Mouse (Mus musculus) layer of hippocampus, adult 9-10 months (tissue): ENCODE data around the gene Alkbh3.

ENCODE experiments used
- DNase-seq: peaks from one replicate; pipeline ENCODE4 v3.0.0; 2022; ENCODE audit warnings: low spot score

Gene Alkbh3

DNA sequence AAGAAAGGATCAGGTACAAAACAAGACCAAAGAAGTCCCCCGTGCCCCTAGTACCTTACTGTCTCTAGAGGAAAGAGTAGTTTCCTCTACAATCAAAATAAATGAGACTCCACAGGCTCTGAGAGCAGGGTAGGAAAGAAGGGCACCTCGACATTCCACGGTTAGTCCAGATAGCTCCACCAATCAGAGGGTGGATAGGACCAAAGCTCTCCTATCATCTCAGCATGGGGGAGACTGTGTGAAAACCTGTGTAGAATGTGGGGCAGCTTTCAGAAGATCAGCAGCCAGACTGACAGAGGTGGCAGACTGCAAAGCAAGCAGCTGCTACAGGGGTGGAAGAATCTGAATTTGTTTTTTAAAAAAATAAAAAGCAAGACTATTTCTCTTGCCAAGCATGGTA, 17.8 kb downstream of the Alkbh3 start:
- no peak for DNase-seq

DNA sequence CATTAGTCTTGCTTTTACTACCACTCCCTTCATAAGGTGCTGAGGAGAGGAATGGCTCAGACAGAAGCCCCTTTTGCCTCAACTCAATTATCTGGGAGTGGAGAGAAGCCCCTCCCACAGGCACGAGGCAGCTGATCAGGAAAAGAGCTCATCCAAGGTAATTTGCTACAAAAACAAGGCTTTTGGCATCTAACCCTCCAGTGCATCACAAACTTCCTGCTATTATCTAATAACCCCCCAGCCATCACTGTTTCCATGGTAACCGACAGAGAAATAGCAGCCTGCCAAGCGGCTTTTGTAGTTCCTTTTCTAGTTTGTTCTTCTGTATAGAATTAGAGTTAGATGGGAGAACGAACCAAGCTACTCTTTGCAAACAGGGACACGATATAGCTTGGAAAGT, 18.3 kb downstream of the Alkbh3 start:
- no peak for DNase-seq

DNA sequence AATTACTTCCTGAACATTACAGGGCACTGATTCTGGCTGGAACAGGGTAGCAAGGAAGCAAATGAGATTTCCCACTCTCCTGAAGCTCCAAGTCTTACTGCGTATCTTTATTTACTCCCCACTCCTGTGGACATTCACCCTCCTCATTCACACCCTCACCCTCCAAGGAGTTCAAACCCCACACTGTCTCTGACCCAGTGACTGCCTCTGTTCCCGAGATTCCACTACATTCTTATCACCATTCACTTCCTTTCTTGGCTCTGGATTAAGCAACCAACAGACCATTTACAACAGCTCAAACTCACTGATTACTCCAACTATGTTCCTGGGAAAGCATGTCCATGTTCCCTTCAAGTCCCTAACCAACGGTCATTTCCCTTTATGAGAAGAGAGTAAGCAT, 19.3 kb downstream of the Alkbh3 start:
- DNase-seq: no peak

DNA sequence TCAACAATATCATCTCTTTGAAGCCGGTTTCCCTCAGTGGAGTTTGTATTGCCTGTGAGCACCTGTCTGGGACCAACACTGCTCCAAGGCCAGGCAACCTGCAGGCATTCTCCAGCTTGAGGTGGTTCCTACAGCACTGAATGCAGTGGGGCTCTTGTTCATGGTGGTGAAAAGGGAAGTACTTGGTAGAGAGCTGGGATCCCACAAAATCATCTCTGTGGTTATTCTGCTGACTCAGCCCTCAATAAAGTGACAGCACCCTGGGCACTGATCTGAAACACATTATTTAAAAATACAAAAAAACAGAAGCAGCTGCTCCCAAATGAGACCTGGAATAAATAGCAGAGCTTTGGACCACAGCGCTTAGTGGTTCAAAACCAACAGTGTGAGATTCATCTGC, 22.2 kb downstream of the Alkbh3 start:
- no peak for DNase-seq

DNA sequence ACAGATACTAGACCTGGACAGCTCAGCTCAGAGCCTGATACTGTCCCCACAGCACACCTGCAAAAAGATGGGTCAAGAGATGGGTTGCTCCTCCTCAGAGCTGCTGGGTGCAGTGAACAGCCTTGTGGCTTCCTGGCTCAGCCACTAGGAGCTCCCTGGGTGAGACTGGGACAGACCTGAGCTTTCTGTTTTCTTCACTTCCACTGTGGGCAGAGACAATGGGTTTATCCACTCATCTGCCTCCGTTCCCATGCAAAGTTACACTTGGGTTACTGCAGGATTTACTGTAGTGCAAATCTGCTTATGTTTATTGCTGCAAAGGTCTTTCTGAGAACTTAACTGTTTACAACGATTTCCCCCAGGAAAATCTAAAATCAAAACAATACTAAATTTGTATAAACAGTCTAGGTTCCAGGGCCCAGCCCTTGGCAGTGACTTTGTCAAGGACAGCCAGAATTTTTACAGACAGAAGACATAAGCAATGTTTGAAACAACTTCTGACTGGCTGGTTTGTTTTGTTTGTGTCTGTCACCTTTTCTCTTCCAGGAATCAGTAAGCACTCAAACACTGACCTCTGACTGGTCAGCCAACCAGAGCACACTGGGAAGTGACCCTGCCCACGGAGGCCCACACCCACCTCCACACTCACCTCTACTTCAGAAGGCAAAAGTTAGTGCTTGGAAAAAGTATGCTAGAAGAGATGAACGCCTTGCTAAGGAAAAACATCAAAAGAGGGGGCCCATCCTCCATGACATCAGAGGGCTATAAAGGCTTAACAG, 28.0 kb downstream of the Alkbh3 start:
- DNase-seq: no peak

DNA sequence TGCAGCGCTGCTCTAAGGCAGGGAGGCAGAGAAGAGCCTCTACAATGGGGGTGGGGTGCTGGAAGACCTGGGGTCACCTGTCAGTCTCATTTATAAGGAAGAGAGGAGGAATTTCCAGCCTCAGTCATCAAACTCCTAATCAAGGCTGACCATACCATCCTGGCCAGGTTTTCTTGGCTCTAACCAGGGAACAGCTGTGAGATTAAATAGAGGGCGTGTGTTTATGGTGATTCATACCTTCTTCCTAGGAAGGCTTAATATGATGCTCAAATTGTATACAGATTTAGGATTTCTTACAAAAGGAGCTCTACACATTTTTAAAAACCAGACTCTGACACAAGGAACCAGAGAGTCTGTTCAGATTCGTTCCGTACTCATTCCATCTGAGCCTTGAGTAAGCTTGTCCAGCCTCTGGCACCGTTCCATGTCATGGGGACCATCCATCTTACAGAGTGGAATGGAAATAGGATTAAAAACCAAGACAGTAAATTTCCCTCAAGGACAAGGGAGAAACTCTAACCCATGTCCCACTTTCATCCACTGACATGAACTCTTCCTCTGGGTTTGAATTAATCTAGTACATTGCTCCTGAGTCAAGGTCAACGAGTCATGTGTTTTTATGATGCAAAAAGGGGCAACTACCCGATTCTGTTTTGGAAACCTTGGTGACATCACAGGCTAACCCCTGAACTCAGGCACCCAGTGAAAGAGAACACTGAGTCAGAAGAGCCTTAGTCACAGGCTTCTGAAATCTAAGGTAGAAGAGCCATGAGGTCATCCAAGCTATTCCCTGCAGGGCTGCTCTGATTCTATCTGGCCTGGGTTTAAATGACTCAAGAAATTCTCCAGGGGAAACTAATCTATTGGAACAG, 31.1 kb downstream of the Alkbh3 start:
- DNase-seq: no peak

DNA sequence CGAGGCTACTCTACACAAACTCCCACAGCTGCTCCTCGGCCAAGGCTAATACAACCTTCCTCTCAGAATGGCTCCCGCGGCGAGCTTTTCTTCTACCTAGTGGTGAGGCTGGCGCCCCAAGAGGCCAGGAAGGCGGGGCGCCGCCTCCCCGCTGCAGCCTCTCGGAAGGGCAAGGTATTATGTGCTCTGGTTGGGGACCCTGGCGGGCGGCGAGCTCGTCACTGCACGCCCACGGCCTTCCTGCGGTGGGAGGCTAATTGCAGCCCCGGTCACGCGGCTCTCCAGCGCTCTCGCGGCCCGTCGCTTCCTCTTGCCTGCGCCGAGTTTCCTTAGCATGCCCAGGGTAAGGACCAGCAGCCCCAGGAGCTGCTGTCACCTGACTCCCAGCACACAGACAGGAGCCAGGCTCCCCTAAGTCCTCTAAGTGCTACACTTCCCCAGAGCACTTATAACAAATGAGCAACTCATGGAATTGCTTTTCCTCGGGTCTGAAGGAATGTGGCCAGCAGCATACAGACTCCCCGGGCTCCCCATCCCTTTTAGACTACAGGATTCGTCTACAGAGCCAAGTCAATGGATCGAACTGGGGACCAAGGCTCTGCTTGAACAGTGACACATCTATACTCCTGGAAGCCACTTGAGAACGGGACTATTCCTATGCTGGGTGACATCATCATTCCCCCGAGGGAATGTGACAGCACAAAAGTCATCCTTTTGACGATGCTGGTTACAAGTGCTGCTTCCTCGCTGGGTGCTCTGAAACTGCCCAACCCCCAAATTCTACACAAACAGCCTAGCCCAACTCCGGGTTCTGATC, 34.0 kb downstream of the Alkbh3 start:
- DNase-seq: no peak

DNA sequence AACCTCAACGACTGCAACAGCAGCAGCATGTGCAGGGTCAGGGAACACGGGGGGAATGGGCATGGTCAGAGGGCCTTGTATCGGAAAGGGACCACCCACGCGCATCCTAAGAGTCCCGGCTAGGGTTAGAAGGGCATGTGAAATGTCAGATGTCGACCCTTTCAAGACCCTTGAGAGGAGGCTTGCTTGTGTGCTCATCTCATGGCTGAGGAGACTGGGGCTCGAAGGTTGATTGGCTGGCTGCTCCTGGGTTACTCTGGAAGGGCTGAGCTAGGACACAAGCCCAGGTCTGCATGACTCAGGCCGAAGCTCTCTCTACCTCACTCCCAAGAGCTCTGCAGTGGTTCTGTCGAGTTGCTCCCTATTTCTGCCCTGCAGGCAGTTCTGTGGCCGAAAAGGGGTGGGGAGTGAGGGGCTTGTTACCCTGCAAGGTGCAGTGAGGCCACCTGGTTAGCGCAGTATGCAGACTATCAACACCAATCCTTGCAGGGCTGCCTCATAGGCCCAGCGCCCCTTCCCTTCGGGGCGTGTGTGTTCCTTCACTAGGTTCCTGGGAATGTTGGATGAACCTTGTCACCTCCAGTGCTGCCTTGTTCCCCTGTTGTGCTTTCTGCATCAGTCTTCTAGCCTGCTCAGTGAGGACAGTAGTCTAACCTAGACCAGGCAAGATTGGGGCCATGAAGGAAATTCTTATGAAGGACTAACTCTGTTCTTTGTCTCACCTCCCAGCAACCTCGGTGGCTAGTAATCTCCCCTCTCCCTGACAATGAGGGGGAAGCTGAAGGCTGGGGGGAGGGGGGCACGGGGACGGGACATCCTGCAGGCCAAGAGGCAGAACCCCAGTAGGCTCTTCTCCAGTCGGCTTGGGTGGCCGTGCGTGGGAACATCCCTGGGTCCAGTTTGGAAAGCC, 34.8 kb downstream of the Alkbh3 start:
- no peak for DNase-seq

DNA sequence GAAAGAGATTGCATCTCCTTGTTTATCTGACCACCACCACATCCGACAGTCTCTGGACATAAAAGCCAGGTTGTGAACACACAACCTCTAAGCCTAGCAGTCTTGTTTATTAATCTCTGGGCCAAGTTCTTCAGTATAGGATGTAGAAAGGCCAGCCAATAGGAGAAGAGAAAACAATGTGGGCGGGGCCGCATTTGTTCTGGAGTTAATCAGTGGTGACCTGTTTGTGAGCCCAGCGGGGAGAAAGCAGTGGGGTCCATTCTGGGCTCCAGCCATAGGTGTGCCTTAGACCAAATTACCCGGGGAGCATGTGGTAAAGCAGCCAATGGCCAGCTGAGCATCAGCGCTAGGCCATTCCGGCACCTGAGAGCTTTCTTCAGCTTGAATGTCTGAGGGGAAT, 35.6 kb downstream of the Alkbh3 start:
- DNase-seq: no peak

DNA sequence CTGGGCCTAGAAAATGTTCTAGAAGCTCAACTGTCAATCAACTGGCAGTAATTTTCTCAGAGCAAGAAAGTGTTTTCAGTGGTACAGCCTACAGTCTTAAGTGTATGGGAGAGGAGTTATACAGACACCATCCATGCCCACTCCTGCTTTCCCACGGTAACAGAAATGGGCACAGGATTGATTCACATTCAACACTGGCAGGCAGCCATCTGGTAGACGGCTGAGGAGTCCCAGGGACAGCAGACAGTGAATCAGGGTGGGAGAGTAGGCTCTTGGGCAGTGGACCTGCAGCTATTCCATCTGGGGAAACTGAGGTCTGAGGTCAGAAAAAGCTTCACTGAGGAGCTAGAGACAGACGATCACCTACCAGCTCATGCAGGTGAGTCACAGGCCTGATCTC, 39.0 kb downstream of the Alkbh3 start:
- DNase-seq: no peak

DNA sequence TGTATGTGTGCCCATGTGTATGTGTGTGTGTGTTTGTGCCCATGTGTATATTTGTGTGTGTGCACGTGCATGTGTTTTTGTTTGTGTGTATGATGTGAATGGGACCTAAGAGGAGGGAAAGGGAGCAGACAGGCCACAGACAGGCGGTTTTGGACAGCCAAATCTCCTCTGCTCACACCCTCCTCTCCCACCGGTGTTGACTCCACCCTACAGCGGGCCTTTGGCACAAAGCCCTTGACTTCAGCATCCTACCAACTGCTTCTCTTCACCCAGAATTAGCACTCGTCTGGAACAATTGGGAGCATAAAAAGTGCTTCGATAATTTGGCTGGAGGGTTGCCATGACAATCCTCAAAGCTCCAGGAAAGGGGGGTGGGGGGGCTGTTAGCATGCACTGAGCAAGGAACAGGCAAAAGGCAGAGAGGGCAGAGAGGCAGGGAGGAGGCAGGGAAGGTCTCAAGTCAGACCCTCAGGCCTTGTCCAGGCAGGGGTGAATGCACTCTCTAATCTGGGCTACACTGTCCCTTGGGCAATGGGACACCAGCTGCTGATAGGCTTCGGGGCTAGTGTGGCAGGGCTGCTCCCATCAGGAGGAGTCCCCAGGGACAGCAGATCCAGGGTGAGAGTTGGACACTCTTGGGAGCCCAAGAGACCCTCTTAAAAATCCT, 46.0 kb downstream of the Alkbh3 start:
- DNase-seq: no peak

DNA sequence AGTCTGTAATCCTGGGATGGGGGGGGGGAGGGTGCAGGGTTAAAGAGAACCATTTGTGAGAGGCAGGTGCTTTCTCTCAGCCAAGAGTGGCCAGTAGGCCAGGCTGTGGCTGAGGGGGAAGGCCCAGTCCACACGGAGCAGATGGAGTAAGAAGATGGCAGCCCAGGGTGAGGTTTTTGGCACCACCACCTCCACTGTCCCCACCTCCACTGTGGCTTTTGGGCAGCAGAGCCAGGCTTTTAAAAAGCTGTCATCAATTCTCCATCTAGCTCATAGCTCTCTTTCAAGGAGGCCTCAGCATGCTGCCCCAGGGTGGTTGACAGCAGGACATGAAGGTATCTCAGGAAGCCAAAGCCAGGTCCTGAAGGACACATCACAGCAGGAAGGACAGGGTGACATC, 46.8 kb downstream of the Alkbh3 start:
- no peak for DNase-seq

DNA sequence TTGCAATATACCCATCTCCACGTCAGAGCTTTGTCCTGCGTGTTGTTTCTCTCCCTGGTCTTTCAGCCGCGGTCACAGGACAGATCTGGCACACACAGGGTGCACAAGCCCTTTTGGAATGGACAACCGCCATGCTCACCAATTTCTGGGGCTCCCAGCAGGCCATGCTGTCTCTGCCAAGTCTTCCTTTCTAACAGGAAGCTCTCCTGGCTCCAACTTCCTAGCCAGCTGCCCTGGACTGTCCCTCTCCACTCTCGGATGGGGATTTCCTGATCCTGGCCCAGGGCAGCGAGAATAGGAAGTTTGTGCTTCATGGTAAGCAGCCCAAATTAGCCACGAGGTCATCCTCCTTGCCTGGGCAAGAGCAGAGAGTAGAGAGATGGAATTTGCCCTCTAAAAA, 48.9 kb downstream of the Alkbh3 start:
- no peak for DNase-seq

DNA sequence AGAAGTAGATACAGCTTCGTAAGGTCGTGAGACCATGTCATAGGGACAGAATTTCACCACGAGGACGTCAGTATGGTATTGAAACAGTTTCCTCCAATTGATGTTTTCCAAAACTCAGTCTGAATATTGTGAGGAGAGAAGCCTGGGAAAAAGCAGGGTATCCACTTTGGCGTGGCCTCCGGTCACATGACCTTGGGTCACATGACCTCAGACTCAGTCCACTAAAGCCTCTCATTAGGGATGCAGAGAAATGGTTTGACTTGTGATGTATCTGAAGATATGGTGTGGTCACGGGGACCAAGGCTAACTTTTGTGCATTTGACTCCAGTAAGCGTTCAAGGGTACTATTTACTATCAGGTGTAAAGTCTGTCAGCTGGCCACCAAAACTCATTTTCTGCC, 51.3 kb downstream of the Alkbh3 start:
- DNase-seq: no peak

DNA sequence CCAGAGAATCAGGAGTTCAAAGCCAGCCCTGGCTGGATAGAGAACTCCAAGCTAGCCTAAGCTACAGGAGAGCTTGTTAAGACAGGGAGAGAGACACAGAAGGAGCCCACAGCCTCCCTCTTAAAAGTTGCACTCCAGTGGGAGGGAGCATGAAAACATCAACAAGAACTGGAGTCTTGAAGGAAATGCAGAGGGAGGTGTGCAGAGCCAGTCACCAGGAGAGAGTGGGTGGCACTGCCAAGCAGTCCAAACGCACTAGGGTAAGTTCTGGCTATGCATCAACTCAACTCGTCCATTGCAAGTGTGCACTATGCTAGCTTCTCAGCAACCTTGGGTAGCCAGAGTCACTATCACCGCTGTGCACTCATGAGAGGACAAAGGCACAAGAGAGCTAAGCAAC, 52.4 kb downstream of the Alkbh3 start:
- DNase-seq: no peak

DNA sequence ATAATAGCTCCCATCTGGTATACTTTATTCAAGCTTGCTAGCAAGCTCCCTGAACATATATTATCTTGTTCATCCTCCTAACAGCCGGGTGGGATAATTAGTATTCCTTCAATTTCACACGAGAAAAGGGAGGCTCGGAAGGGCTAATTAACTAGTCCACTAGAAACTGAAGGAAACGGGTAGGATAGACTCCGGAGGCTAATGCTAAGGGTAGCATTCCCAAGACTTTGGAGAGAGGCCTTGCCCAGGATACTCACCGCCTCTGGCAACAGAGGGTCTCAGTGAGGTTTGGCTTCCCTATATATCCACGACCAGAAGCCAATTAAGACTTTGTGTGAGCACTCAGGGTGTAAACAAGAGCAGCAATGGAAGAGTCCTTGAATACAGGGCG, 52.8 kb downstream of the Alkbh3 start:
- DNase-seq: no peak

DNA sequence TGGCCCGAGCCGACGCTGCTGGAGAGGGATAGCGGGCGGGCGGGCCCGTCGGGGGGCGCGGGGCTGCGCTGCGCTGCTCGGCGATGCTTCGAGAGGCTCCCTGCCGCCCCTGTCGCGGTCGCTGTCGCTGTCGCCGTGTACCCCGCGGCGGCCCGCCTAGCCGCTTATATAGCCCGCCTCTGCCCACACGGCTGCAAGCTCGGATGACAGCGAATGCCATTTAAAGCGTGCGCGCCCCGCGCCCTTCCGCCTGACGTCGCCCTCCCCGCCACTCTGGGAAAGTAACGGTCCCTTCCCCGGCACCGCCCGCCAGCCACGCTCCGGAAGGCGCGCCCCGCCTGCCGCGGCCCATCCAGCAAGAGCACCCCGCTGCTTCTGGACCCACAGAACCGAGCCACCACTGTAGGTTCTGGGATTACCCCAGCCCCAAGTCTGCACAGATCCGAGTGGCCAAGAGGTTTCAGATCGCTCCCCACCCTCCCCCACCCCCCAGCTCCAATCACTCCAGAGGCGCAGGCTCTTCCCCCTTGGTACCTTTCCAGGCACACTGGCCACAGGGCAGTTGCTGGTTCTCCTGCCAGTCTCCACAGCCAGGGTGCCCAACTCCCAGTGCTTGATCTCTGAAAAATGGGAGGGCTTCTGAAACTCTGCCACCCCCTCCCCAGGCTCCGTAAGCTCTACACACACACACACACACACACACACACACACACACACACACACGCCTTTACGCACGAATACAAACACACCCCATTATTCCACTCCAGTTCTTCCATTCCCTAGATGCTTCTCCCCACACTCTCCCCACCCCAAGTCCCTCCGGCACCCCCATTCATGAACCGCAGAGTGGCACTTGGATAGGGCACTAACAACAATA, 53.5 kb downstream of the Alkbh3 start, which contains the start of gene Gm13889:
Gm13889 (minus strand) TSS at position 294 of the 877 bp plus-strand sequence.
- DNase-seq: no peak

DNA sequence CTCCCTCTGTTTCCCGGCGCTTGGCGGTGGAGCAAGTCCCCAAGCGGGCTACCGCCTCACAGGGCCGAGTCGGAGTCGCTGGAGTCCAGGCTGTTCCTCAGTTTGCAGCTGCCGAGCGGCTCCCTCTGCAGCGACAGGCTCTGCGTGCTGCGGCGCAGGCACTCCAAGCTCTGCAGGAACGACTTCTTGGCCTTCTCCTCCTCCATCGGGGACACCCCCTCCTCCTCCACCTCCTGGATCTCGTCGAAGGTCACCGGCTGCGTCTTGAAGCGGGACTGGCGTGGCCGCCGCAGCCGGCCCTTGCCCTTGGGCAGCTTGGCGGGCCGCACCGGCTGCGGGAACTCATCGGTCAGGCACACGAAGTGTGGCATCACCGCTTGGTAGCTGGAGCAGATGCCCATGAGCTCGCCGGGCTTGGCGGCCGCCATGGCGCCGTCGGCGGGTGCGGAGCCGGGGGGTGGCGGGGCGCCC, 54.2 kb downstream of the Alkbh3 start:
- no peak for DNase-seq

DNA sequence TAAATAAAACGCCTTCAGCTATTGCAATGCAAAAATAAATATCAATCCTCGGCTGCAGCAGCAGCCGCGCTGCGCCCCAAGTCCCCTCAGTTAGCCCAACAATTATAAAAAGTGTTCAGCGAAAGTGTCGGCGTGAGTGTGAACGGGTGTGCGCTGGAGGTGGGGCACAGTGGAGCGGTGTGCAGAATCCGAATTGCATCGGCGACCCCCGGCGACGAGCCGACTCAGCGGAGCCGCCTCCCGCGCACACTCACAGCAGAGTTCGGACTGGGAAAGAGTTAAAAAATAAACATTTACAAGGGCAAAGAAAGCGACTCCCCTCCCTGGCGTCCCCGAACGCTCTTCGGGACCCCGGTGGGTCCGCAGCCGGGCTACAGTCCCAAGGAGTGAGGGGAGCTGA, 54.7 kb downstream of the Alkbh3 start:
- no peak for DNase-seq
